19 mouse cellular contexts compared by ENCODE assay signal in the genomic region with DNA sequence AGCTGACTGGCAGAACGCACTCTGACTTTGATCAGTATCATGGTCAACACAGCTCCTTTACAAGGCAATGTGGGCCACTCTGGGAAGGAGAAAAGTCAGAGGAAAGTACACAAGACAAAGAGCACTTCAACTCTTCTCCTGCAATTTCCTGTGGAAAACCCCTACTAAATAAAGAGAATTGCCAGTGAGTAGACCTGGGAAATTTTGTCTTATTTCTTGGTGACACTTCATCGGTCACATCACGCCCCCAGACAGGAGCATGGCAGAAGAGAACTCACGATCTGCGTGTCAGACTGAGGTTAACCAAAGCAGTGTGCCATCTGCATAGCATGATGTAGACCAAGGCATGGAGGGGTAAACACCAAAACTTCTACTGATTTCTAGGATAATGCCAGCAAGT.
"Had no signal": no experiment of that assay in that cellular context is flagged by ENCODE, and none has a peak within 500 bp of the region (broad histone marks: within the 10 kb centered on the region; RNA-seq: fewer than 3 reads in every experiment).

No protein-coding gene starts in this region.

- H3K27me3 ChIP-seq: kidney, embryonic 15.5 days; limb, embryonic 12.5 days; limb, embryonic 15.5 days; megakaryocyte, embryonic 14.5 days; midbrain, embryonic 13.5 days; stomach, embryonic 15.5 days had no signal

- H3K4me3 ChIP-seq: kidney, embryonic 15.5 days; left cerebral cortex, adult 2 months; limb, embryonic 12.5 days; limb, embryonic 15.5 days; megakaryocyte, embryonic 14.5 days; midbrain, embryonic 10.5 days; midbrain, embryonic 13.5 days; myocyte; stomach, embryonic 15.5 days had no signal

- H3K4me1 ChIP-seq: limb, embryonic 12.5 days; limb, embryonic 15.5 days had no signal

- ATAC-seq: liver, postnatal 0 days; lung, postnatal 0 days; midbrain, embryonic 13.5 days; midbrain, embryonic 16.5 days had no signal

- DNase-seq: kidney, adult 8-10 months; kidney, postnatal 10 days; kidney, postnatal 36 days; layer of hippocampus, postnatal 36 days; left cerebral cortex, postnatal 4 days; liver, postnatal 0 days; lung, embryonic 14.5 days; thymus, postnatal 36 days had no signal

- H3K9me3 ChIP-seq: kidney, embryonic 15.5 days; limb, embryonic 15.5 days; megakaryocyte, embryonic 14.5 days; midbrain, embryonic 10.5 days; midbrain, embryonic 13.5 days; stomach, embryonic 15.5 days had no signal
